Mouse (Mus musculus) lung, adult 2 months (tissue): ENCODE data around the gene Pml. TPM values are rescaled to one million over a fixed set of nuclear protein-coding genes. Genes with fewer than 3 reads are reported as not detected.
"Not testable (repeated sequence)": the region's sequence is repeated elsewhere in the genome, so short reads cannot be mapped to it uniquely, and the experiment has no call there.

Source experiments
- DNase-seq: peaks from one replicate; pipeline ENCODE4 v3.0.0; 2022
- H3K4me1 ChIP-seq: fragments of 200-500 bp; 2 replicates; pipeline ENCODE4 v1.6.1; 2011; ENCODE audit warnings: low read length; ENCODE audit not compliant: control insufficient read depth, insufficient read depth
- H3K4me3 ChIP-seq: fragments of 200-500 bp; replicated peaks from 2 replicates; pipeline ENCODE3; 2011; ENCODE audit warnings: low read depth, mild to moderate bottlenecking, control low read depth, low read length; ENCODE audit errors: extremely low read depth
- CTCF ChIP-seq: fragments of 200-500 bp; IDR thresholded peaks from 2 replicates; pipeline ENCODE4 v1.5.1; 2011; ENCODE audit warnings: mild to moderate bottlenecking, low read length, control low read depth; ENCODE audit not compliant: insufficient read depth
- POLR2A ChIP-seq: fragments of 200-500 bp; IDR thresholded peaks from 2 replicates; pipeline ENCODE4 v1.6.1; 2011; ENCODE audit warnings: low read depth, mild to moderate bottlenecking, control low read depth, low read length, borderline replicate concordance; ENCODE audit errors: extremely low read depth
- WGBS: fragments of 180-500 bp; shearing (Covaris S2); methylation state at CpG from one replicate; pipeline ENCODE4 v1.1.7; 2018; 5-methylcytosine and 5-hydroxymethylcytosine counted together
- polyA plus RNA-seq: library from polyadenylated mRNA; depleted of rRNA; stranded (reverse); fragments of >200 nt; gene quantifications from 2 replicates; pipeline ENCODE4 v1.2.3, GENCODE M21; 2012

The Pml gene
- polyA plus RNA-seq, 1 experiment, result 29.6 TPM

DNA sequence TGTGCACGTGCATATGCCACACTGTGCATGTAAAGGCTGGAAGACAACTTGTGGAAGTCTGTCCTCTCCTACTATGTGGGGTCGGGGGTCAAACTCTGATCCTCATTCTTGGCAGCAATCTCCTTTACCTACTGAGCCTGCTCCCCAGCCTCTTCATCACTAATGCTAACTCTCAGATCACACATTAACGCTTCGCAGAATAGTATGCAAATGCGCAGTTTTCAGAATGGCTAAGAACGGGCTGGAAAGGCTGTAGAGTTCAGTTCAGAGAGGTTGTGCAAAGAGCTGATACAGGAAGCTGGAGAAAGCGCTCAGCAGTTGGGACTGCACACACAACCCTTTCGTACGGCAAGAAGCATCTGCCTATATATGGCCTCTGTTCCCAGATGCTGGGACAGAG is 23.3 kb upstream of the Pml start:
- Histone ChIP-seq H3K4me3 (no peak overlapping the region), H3K4me1 (peaks cover 14% of the 10 kb centered on the region)

DNA sequence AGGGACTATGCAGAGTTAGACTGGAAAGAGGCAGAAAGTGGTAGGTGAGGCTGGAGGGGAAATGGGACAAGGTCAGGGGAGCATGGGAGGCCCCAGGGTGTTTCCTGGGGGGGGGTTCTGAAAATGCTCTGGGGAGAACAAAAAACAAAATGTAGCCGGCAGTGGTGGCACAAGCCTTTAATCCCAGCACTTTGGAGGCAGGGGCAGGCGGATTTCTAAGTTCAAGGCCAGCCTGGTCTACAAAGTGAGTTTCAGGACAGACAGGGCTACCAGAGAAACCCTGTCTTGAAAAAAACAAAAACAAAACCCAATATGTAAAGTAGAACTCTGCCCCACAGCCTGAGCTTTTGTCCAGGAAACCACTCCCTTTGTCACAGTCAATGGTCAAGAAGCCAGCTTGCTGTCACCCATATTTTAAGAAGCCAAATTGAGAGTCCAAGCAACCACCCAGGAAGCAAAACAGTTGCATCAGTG is 22.5 kb upstream of the Pml start:
- no peak for DNase-seq
- Histone ChIP-seq H3K4me1 (peaks cover 14% of the 10 kb centered on the region), H3K4me3 (no peak overlapping the region)
- WGBS, result 57% methylated on average over 2 of the region's 2 CpGs
- TF ChIP-seq POLR2A (no peak), CTCF (no peak)

More for the DNA sequence above, 23.3 kb upstream of the Pml start:
- DNase-seq, result no peak
- WGBS, result 65% methylated on average over 9 of the region's 9 CpGs
- TF ChIP-seq POLR2A (no peak), CTCF (no peak)

DNA sequence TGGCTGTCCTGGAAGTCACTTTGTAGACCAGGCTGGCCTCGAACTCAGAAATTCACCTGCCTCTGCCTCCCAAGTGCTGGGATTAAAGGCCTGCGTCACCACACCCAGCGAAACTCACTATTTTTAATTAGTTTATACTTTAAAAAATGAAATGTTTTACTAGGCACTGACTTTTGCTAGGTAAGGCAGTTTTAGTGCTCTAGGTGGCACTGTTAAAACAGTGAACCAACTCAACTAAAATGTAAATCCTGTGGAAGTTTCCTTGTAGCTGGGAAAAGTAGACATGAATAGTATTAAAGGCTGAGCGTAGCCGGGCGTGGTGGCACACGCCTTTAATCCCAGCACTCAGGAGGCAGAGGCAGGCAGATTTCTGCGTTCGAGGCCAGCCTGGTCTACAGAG is 22.0 kb upstream of the Pml start:
- 84% methylated on average over 9 of the region's 9 CpGs for WGBS
- peaks cover 14% of the 10 kb centered on the region for H3K4me1 ChIP-seq
- not testable (repeated sequence) for H3K4me3 ChIP-seq, DNase-seq

DNA sequence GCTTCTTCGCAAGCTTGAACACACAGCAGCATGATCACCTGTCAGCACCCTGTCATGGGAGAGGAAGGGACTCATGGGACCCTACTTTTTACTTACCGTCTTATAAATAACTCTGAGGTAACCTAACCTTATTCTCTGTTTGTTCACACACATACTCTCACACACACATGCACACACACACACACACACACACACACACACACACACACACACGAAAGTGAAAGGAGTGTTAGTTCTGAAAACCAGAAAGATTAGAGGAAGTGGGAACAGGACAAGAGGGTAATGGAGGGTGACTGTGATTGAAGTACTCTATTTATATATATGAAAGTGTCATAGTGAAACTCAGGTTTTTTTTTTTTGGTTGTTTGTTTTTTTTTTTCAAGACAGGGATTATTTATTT is 21.5 kb upstream of the Pml start:
- 60% methylated on average over 3 of the region's 3 CpGs for WGBS
- no peak for DNase-seq
- TF ChIP-seq POLR2A, result no peak
- no peak for TF ChIP-seq CTCF
- H3K4me3 ChIP-seq, result no peak overlapping the region
- H3K4me1 ChIP-seq, result peaks cover 14% of the 10 kb centered on the region

DNA sequence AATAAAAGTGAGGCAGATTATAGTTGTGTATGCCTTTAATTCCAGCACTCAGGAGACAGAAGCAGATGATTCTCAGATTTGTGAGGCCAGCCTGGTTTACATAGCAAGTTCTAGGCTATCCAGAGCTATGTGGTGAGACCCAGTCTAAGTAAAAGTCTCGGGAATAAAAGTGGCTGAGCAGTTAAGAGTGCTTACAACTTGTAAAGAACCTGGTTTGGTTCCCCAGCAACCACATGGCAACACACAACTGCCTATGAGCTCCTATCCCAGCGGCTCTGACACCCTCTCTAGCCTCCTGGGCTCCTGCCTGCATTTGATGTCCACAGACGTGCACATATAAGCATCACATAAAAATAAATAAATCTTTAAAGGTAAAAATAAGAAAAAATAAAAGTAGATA is 20.5 kb upstream of the Pml start:
- DNase-seq, result no peak
- Histone ChIP-seq H3K4me1 (peaks cover 6% of the 10 kb centered on the region), H3K4me3 (no peak overlapping the region)
- WGBS, result 54% methylated on average over 3 of the region's 3 CpGs
- TF ChIP-seq POLR2A, result no peak
- no peak for TF ChIP-seq CTCF

DNA sequence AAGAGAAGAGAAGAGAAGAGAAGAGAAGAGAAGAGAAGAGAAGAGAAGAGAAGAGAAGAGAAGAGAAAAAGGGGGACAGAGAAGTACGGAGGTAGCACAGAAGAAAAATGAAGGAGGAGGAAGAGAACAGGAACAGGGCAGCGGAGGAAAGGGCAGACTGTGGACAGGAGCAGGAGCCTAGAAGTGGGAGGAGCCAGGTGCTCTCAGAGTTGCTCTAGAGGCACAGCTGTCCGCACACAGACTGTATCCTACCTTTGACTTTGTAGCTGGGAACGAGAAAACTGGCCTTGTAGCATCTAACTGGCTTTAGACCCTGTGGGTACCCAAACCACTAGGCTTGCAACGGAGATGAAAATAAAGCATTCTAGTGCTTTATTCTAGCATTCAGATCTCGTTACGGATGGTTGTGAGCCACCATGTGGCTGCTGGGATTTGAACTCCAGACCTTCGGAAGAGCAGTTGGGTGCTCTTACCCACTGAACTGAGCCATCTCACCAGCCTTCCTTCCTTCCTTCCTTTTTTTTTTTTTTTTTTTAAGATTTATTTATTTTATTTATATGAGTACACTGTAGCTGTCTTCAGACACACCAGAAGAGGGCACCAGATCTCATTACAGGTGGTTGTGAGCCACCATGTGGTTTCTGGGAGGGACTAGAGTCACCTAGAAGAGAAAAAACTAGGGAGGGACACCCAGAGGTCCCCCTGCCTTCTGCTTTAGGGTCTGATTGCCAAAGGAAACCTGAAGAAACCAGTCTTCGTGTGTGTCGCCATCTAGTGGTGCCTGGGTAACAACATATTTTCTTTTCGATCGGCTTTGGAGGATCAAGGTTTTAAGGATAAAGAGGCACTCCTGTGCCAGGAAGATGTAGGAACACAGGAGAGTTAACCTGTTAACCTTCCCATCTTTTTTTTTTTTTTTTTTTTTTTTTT is 19.1 kb upstream of the Pml start:
- Histone ChIP-seq H3K4me3 (no peak overlapping the region), H3K4me1 (peaks cover 3% of the 10 kb centered on the region)
- 47% methylated on average over 12 of the region's 12 CpGs for WGBS
- no peak for TF ChIP-seq POLR2A
- TF ChIP-seq CTCF, result peak; percentile 58
- DNase-seq, result peak; percentile 52

DNA sequence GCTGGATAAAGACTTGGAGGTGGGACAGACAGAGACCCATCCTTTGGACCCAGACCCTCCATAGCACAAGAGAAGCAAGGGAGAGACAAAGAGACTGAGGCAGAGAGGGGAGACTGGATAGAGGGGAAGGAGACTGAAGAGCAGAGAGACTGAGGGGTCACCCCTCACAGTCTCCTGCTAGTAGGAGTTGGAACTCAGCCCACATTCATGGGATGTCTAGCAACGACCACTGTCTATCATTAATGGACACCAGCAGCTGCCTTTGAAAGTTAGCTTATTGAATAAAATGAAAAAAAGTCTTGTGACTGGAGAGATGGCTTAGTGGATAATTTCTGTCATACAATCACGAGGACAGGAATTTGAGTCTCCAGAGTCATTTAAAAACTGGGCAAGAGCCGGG is 17.5 kb upstream of the Pml start:
- TF ChIP-seq CTCF, result no peak
- no peak for TF ChIP-seq POLR2A
- DNase-seq, result no peak
- H3K4me3 ChIP-seq, result no peak overlapping the region
- WGBS, result 62% methylated on average over 3 of the region's 3 CpGs
- H3K4me1 ChIP-seq, result peaks cover 3% of the 10 kb centered on the region; the same call in 1 of the 2 replicates

DNA sequence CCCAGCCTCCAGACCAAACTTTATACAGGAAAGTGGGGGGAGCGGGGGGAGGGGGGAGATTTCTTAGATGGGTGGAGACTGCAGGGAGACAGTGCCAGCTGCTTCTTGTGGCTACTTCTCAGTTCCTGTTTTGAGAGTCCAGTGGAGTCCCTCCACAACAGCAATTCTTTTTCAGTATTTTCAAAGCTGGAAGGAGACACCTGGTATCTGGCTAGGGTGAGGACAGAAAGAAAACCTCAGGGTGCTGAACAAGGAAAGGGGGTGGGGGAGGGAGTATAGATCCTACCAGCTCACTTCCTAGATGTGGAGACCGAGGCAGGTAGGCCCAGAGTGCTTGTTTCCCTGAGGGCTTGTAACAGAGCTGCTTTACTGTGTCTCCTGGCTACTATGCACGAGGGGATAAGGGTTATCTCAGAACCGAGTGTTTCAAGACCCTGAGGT is 17.0 kb upstream of the Pml start:
- no peak for DNase-seq
- no peak for TF ChIP-seq CTCF
- TF ChIP-seq POLR2A, result no peak
- 19% methylated on average over 4 of the region's 4 CpGs for WGBS
- H3K4me3 ChIP-seq, result no peak overlapping the region
- peaks cover 3% of the 10 kb centered on the region; the same call in 1 of the 2 replicates for H3K4me1 ChIP-seq

DNA sequence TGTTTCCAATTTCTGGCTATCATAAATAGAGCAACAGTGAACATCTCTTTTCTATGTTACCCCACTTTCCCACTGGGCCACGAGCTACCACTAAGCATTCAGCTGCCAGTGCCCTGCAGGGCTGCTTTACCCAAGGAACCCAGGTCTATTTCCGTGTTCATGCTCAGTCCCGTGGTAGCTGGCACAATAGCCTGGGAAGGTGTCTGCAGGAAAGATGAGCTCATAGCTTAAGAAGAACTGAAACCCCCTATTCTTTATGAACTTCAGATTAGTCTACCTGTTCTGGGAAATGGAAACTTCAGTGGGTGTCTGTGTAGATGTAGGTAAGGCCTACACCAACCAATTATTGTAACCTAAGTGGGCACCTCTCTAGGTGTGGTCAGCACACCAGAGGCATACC is 15.8 kb upstream of the Pml start:
- TF ChIP-seq POLR2A, result no peak
- DNase-seq, result no peak
- peaks cover 3% of the 10 kb centered on the region; the same call in 1 of the 2 replicates for H3K4me1 ChIP-seq
- H3K4me3 ChIP-seq, result no peak overlapping the region
- WGBS, result 60% methylated on average over 3 of the region's 3 CpGs

DNA sequence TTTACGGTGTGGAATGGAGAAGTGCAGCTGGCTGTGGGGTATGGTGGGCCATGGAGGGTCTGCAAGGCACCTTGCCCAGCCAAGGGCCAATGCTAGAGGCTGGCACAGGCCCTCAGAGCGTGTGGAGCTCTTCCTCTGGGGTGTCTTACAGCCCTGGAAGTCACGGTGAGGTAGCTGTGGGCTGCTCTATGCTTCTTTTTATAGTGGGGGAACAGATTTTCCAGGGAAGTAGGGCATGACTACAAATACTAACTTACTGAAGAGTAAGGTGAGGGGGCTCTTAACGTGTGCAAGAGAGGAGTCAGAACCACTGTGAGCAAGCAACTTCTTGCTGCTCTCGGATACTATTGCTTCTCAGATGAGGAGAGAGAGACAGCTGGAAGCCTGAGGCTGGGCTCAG is 12.9 kb upstream of the Pml start:
- H3K4me3 ChIP-seq, result no peak overlapping the region
- 95% methylated on average over 5 of the region's 5 CpGs for WGBS
- DNase-seq, result no peak
- TF ChIP-seq CTCF (no peak), POLR2A (no peak)
- H3K4me1 ChIP-seq, result no peaks in the 10 kb centered on the region
